Mouse (Mus musculus) naive thymus-derived CD4-positive, alpha-beta T cell, adult 2 months (primary cell): ENCODE results near the gene Hist1h2bc.

Experiments
- DNase-seq: peaks from one replicate; pipeline ENCODE4 v3.0.0-alpha.2; 2011; ENCODE audit warnings: low read depth

Hist1h2bc gene

GRCm38 (mm10) chr13:23683755-23684281 is at the start of gene Hist1h2bc, which contains the start of gene Hist1h2ac:
TSS of gene Hist1h2bc (plus strand) at chr13:23684199.
TSS of gene Hist1h2ac (minus strand) at chr13:23683948.
- peak; percentile 96 for DNase-seq

GRCm38 (mm10) chr13:23659636-23660366 is 24.2 kb upstream of the Hist1h2bc start:
- no peak for DNase-seq

GRCm38 (mm10) chr13:23662536-23662935 is 21.5 kb upstream of the Hist1h2bc start:
- DNase-seq: no peak

GRCm38 (mm10) chr13:23681990-23682582 is 1.9 kb upstream of the Hist1h2bc start:
- no peak for DNase-seq

- DNase-seq: no peak
Measured at GRCm38 (mm10) chr13:23682623-23682946, 1.4 kb upstream of the Hist1h2bc start.

GRCm38 (mm10) chr13:23682947-23683754 is 848 bp upstream of the Hist1h2bc start:
- DNase-seq: peak; percentile 53

- peak; percentile 88 for DNase-seq
Measured at GRCm38 (mm10) chr13:23684295-23684945, 421 bp downstream of the Hist1h2bc start.

GRCm38 (mm10) chr13:23685121-23685861 is 1.3 kb downstream of the Hist1h2bc start:
- DNase-seq: no peak

- peak; percentile 18 for DNase-seq
Measured at GRCm38 (mm10) chr13:23685966-23686365, 2.0 kb downstream of the Hist1h2bc start.

- DNase-seq: no peak
Measured at GRCm38 (mm10) chr13:23687181-23687580, 3.2 kb downstream of the Hist1h2bc start.

- DNase-seq: no peak
Measured at GRCm38 (mm10) chr13:23687907-23688306, 3.9 kb downstream of the Hist1h2bc start.

GRCm38 (mm10) chr13:23688956-23689355 is 5.0 kb downstream of the Hist1h2bc start:
- DNase-seq: no peak

- no peak for DNase-seq
Measured at GRCm38 (mm10) chr13:23689459-23689858, 5.5 kb downstream of the Hist1h2bc start.

GRCm38 (mm10) chr13:23693856-23694440 is 9.9 kb downstream of the Hist1h2bc start:
- DNase-seq: no peak

- no peak for DNase-seq
Measured at GRCm38 (mm10) chr13:23694956-23695355, 11.0 kb downstream of the Hist1h2bc start.

- no peak for DNase-seq
Measured at GRCm38 (mm10) chr13:23695514-23695913, 11.5 kb downstream of the Hist1h2bc start, which contains the start of gene Hist1h1t. TSS of gene Hist1h1t (plus strand) at chr13:23695814.

GRCm38 (mm10) chr13:23696061-23696474 is 12.1 kb downstream of the Hist1h2bc start:
- DNase-seq: no peak

- peak; percentile 85 for DNase-seq
Measured at GRCm38 (mm10) chr13:23697491-23698299, 13.7 kb downstream of the Hist1h2bc start.

GRCm38 (mm10) chr13:23698300-23698693 is 14.3 kb downstream of the Hist1h2bc start, which contains the start of gene Hist1h4c:
TSS of gene Hist1h4c (minus strand) at chr13:23698454.
- DNase-seq: peak; percentile 99

- no peak for DNase-seq
Measured at GRCm38 (mm10) chr13:23698996-23699395, 15.0 kb downstream of the Hist1h2bc start.
